Mouse (Mus musculus): ENCODE results near the gene Foxo6. TPM values are rescaled to one million over a fixed set of nuclear protein-coding genes. Genes with fewer than 3 reads are reported as not detected.

Gene Foxo6
- total and polyA plus RNA-seq, 3 experiments, result not detected

DNA sequence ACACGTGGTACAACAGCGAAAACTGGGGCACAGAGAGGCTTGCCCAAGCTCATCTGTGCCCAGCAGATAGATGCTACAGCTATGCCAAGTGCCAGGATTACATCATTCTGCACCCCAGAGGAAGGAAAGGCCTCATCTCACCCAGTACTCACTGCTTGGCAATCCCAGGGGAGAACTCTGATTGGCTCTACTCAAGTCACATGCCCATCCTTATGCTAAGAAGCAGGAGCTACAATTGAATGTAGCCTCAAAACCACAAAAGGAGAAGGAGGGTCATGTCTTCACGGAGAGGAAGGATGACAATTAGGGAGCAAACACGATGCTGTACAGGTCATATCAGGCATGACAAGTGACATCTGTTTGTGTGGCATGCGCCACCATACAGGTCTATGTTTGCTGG lies 26.2 kb upstream of the Foxo6 start:
- DNase-seq (ENCODE audit: low spot score) (no peak), ATAC-seq (ENCODE audit: extremely low read depth, insufficient number of reproducible peaks, low FRiP score, poor library complexity, severe bottlenecking) (no peak)
- TF ChIP-seq GATA2 (IDR thresholded peaks at IDR 0.05; ENCODE audit: borderline replicate concordance, low read depth, low read length) (no peak), GATA1 (IDR thresholded peaks at IDR 0.05; ENCODE audit: borderline replicate concordance, low read length) (no peak), TAL1 (conservative IDR thresholded peaks at IDR 0.05; ENCODE audit: low read depth, low read length) (no peak)
- Histone ChIP-seq H3K4me1 (ENCODE audit: insufficient read depth, low read depth, low read length) (no peaks in the 10 kb centered on the region), H3K27me3 (ENCODE audit: insufficient read depth, low read length) (no peaks in the 10 kb centered on the region), H3K9me3 (replicated peaks) (peaks cover 21% of the 10 kb centered on the region), H3K36me3 (replicated peaks) (no peaks in the 10 kb centered on the region), H3K4me3 (ENCODE audit: low read depth, low read length) (no peak overlapping the region)

DNA sequence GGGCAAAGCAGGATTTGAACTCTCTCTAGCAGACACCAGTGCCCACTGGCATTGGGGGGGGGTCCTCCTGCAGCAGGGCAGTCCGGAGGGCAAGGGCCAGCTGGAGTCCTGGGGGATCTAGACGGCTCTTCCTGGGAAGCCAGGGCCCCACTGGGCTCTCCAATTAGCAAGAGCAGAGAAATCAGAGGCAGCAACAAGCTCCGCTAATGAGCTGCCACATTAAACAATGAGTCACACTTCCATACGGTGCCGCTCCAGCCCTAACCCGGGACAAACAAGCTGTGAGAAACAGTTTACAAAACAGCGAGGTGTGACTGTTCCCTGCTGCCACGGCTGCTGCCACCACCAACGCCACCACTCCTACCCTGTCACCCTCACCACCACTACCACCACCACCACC lies 17.4 kb upstream of the Foxo6 start:
- ATAC-seq (ENCODE audit: extremely low read depth, insufficient number of reproducible peaks, low FRiP score, poor library complexity, severe bottlenecking) (no peak), DNase-seq (ENCODE audit: low spot score) (no peak)
- Histone ChIP-seq H3K9me3 (replicated peaks) (peaks cover 63% of the 10 kb centered on the region), H3K4me1 (ENCODE audit: insufficient read depth, low read depth, low read length) (no peaks in the 10 kb centered on the region), H3K27me3 (ENCODE audit: insufficient read depth, low read length) (no peaks in the 10 kb centered on the region), H3K36me3 (replicated peaks) (no peaks in the 10 kb centered on the region), H3K4me3 (ENCODE audit: low read depth, low read length) (no peak overlapping the region)
- TF ChIP-seq POLR2AphosphoS5 (IDR thresholded peaks at IDR 0.05; ENCODE audit: insufficient replicate concordance, low read depth, low read length) (no peak), CTCF (IDR thresholded peaks at IDR 0.05; ENCODE audit: low read depth, low read length) (no peak), GATA2 (IDR thresholded peaks at IDR 0.05; ENCODE audit: borderline replicate concordance, low read depth, low read length) (no peak), TAL1 (conservative IDR thresholded peaks at IDR 0.05; ENCODE audit: low read depth, low read length) (no peak), GATA1 (IDR thresholded peaks at IDR 0.05; ENCODE audit: borderline replicate concordance, low read length) (no peak)

GRCm38 (mm10) chr4:120299287-120299686 lies 12.1 kb upstream of the Foxo6 start:
- Histone ChIP-seq H3K4me1 (ENCODE audit: insufficient read depth, low read depth, low read length) (no peaks in the 10 kb centered on the region), H3K36me3 (replicated peaks) (no peaks in the 10 kb centered on the region), H3K9me3 (replicated peaks) (peaks cover 59% of the 10 kb centered on the region), H3K27me3 (ENCODE audit: insufficient read depth, low read length) (no peaks in the 10 kb centered on the region), H3K4me3 (ENCODE audit: low read depth, low read length) (no peak overlapping the region; the same call in 1 of the 2 replicates)
- no peak for DNase-seq (ENCODE audit: low spot score)
- TF ChIP-seq GATA1 (IDR thresholded peaks at IDR 0.05; ENCODE audit: borderline replicate concordance, low read length) (no peak), TAL1 (conservative IDR thresholded peaks at IDR 0.05; ENCODE audit: low read depth, low read length) (no peak)
- no peak for ATAC-seq (ENCODE audit: extremely low read depth, insufficient number of reproducible peaks, low FRiP score, poor library complexity, severe bottlenecking)

DNA sequence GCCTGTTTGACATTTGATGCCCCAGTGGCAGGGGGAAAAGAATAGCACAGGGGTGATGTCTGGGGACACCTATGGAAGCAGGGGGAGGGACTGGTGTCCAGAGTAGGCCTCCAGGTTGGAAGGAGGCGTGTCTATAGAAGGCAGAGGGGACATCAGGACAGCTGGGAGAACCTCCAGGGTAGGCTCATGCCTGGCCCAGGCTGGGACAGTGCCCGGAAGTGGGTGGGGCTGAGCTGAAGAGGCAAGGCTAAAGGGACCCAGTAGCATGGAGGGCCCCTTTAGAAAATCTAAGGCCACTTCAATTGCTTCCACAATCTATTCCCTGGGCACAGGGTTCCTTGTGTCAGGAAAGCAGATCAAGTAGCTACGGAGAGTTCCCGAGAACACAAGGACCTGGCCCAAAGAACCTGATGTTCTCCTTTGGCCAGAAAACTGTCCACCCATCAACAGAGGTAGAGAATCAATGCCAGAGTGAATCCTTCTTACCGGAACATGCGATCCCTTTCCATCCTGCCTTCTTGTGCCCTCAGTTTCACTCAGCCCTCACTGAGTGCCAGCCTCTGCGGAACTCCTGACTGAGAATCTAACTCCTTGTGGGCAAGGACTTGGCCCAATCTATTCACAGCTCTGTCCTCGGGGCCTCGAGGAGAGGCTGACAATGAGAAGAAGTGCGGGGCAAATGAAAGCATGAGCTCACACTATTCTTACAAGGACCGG lies 4.1 kb upstream of the Foxo6 start:
- TF ChIP-seq GATA1 (IDR thresholded peaks at IDR 0.05; ENCODE audit: borderline replicate concordance, low read length) (no peak), CTCF (IDR thresholded peaks at IDR 0.05; ENCODE audit: low read depth, low read length) (no peak), TAL1 (conservative IDR thresholded peaks at IDR 0.05; ENCODE audit: low read depth, low read length) (no peak), GATA2 (IDR thresholded peaks at IDR 0.05; ENCODE audit: borderline replicate concordance, low read depth, low read length) (no peak), POLR2AphosphoS5 (IDR thresholded peaks at IDR 0.05; ENCODE audit: insufficient replicate concordance, low read depth, low read length) (no peak)
- no peaks in the 10 kb centered on the region for H3K27me3 ChIP-seq (ENCODE audit: insufficient read depth, low read length)

GRCm38 (mm10) chr4:120290486-120290885 lies 3.3 kb upstream of the Foxo6 start:
- Histone ChIP-seq H3K4me3 (ENCODE audit: low read depth, low read length) (no peak overlapping the region), H3K9me3 (replicated peaks) (peaks cover 84% of the 10 kb centered on the region), H3K4me1 (ENCODE audit: insufficient read depth, low read depth, low read length) (no peaks in the 10 kb centered on the region), H3K36me3 (replicated peaks) (no peaks in the 10 kb centered on the region), H3K27me3 (ENCODE audit: insufficient read depth, low read length) (no peaks in the 10 kb centered on the region)
- ATAC-seq (ENCODE audit: extremely low read depth, insufficient number of reproducible peaks, low FRiP score, poor library complexity, severe bottlenecking) (no peak), DNase-seq (ENCODE audit: low spot score) (no peak)
- no peak for TF ChIP-seq GATA2 (IDR thresholded peaks at IDR 0.05; ENCODE audit: borderline replicate concordance, low read depth, low read length)
- no peak for TF ChIP-seq POLR2AphosphoS5 (IDR thresholded peaks at IDR 0.05; ENCODE audit: insufficient replicate concordance, low read depth, low read length)

More for the DNA sequence above, 4.1 kb upstream of the Foxo6 start:
- no peak overlapping the region for H3K4me3 ChIP-seq (ENCODE audit: low read depth, low read length)
- ATAC-seq (ENCODE audit: extremely low read depth, insufficient number of reproducible peaks, low FRiP score, poor library complexity, severe bottlenecking) (no peak), DNase-seq (ENCODE audit: low spot score) (no peak)
- H3K4me1 ChIP-seq (ENCODE audit: insufficient read depth, low read depth, low read length), result no peaks in the 10 kb centered on the region
- peaks cover 81% of the 10 kb centered on the region for H3K9me3 ChIP-seq (replicated peaks)
- no peaks in the 10 kb centered on the region for H3K36me3 ChIP-seq (replicated peaks)

- Histone ChIP-seq H3K9me3 (replicated peaks) (peaks cover 85% of the 10 kb centered on the region), H3K27me3 (ENCODE audit: insufficient read depth, low read length) (no peaks in the 10 kb centered on the region)
- TF ChIP-seq GATA1 (IDR thresholded peaks at IDR 0.05; ENCODE audit: borderline replicate concordance, low read length), result no peak
- no peak for TF ChIP-seq CTCF (IDR thresholded peaks at IDR 0.05; ENCODE audit: low read depth, low read length)
- TF ChIP-seq GATA2 (IDR thresholded peaks at IDR 0.05; ENCODE audit: borderline replicate concordance, low read depth, low read length), result no peak
- TF ChIP-seq POLR2AphosphoS5 (IDR thresholded peaks at IDR 0.05; ENCODE audit: insufficient replicate concordance, low read depth, low read length), result no peak
- no peak for TF ChIP-seq TAL1 (conservative IDR thresholded peaks at IDR 0.05; ENCODE audit: low read depth, low read length)
Measured at GRCm38 (mm10) chr4:120289181-120289965, 2.2 kb upstream of the Foxo6 start.

More at GRCm38 (mm10) chr4:120289181-120289965, 2.2 kb upstream of the Foxo6 start:
- H3K4me1 ChIP-seq (ENCODE audit: insufficient read depth, low read depth, low read length), result no peaks in the 10 kb centered on the region
- ATAC-seq (ENCODE audit: extremely low read depth, insufficient number of reproducible peaks, low FRiP score, poor library complexity, severe bottlenecking) (no peak), DNase-seq (ENCODE audit: low spot score) (no peak)
- H3K36me3 ChIP-seq (replicated peaks), result no peaks in the 10 kb centered on the region
- no peak overlapping the region for H3K4me3 ChIP-seq (ENCODE audit: low read depth, low read length)
